Mouse (Mus musculus) heart, adult 2 months (tissue): ENCODE results near the gene Rlf.

Source experiments
- CTCF ChIP-seq: fragments of 200-600 bp; IDR thresholded peaks from 2 replicates; pipeline ENCODE4 v1.8.1; 2022; ENCODE audit warnings: antibody characterized with exemption, mild to moderate bottlenecking, moderate library complexity
- EP300 ChIP-seq: fragments of 200-500 bp; IDR thresholded peaks from 2 replicates; pipeline ENCODE4 v1.6.1; 2011; ENCODE audit warnings: low read depth, low read length, control low read depth; ENCODE audit not compliant: insufficient read depth
- POLR2A ChIP-seq: fragments of 200-500 bp; IDR thresholded peaks from 2 replicates; pipeline ENCODE4 v1.6.1; 2011; ENCODE audit warnings: mild to moderate bottlenecking, low read depth, low read length, control low read depth; ENCODE audit not compliant: insufficient read depth

DNA sequence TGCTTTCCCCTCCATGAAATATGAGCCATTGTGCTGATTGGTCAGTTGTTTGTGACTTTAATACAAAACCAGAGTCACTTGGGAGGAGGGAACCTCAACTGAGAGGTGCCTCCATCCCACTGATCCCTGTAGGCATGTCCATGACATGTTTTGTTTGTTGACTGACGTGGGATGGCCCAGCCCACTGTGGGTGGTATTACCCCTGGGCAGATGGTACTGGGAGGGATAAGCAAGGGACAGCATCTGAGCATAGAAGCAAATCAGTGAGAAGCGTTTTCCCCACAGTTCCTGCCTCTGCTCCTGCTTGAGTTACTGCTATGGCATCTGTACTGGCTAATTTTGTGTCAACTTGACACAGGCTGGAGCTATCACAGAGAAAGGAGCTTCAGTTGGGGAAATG is 1.3 kb upstream of the Rlf start:
- TF ChIP-seq POLR2A (no peak), CTCF (no peak), EP300 (no peak)
